Mouse (Mus musculus) kidney, adult 8-10 months (tissue): ENCODE data around the gene Pcnx2.
A peak's percentile ranks its signal among the peaks of the same experiment; 100 is the strongest.

Source experiments
- DNase-seq, 2 experiments: peaks; one replicate each; pipeline ENCODE4 v3.0.0; 2022

Gene Pcnx2

GRCm38 (mm10) chr8:125755896-125756295 is 142.2 kb downstream of the Pcnx2 start:
- DNase-seq, result no peak

- DNase-seq, result no peak
Measured at GRCm38 (mm10) chr8:125750846-125751245, 147.3 kb downstream of the Pcnx2 start.

- DNase-seq, result no peak
Measured at GRCm38 (mm10) chr8:125747390-125747789, 150.7 kb downstream of the Pcnx2 start.

- DNase-seq, result no peak
Measured at GRCm38 (mm10) chr8:125744914-125745576, 153.1 kb downstream of the Pcnx2 start.

- DNase-seq, result no peak
Measured at GRCm38 (mm10) chr8:125742406-125742805, 155.7 kb downstream of the Pcnx2 start.

- no peak for DNase-seq
Measured at GRCm38 (mm10) chr8:125741855-125742254, 156.3 kb downstream of the Pcnx2 start.

- DNase-seq, result no peak
Measured at GRCm38 (mm10) chr8:125741377-125741776, 156.7 kb downstream of the Pcnx2 start.

- DNase-seq, result no peak
Measured at GRCm38 (mm10) chr8:125740655-125741054, 157.5 kb downstream of the Pcnx2 start.

GRCm38 (mm10) chr8:125738956-125739355 is 159.2 kb downstream of the Pcnx2 start:
- no peak for DNase-seq

GRCm38 (mm10) chr8:125733964-125734956 is 163.9 kb downstream of the Pcnx2 start:
- peak; percentile 79 to 89 for DNase-seq

- no peak for DNase-seq
Measured at GRCm38 (mm10) chr8:125729746-125730145, 168.4 kb downstream of the Pcnx2 start, which contains the start of gene Ntpcr. Ntpcr (plus strand) TSS chr8:125729963.

- no peak for DNase-seq
Measured at GRCm38 (mm10) chr8:125727797-125728196, 170.3 kb downstream of the Pcnx2 start.

GRCm38 (mm10) chr8:125726986-125727385 is 171.1 kb downstream of the Pcnx2 start:
- no peak for DNase-seq

GRCm38 (mm10) chr8:125726143-125726542 is 172.0 kb downstream of the Pcnx2 start:
- no peak for DNase-seq

- DNase-seq, result no peak
Measured at GRCm38 (mm10) chr8:125725037-125725820, 172.9 kb downstream of the Pcnx2 start.

- DNase-seq, result peak in 1 of 2 experiments; percentile 11
Measured at GRCm38 (mm10) chr8:125723437-125723836, 174.7 kb downstream of the Pcnx2 start.

GRCm38 (mm10) chr8:125722675-125723074 is 175.4 kb downstream of the Pcnx2 start:
- peak; percentile 20 to 65 for DNase-seq

GRCm38 (mm10) chr8:125718914-125719313 is 179.2 kb downstream of the Pcnx2 start:
- no peak for DNase-seq

- DNase-seq, result peak; percentile 39 to 52
Measured at GRCm38 (mm10) chr8:125716613-125717012, 181.5 kb downstream of the Pcnx2 start.

GRCm38 (mm10) chr8:125716211-125716610 is 181.9 kb downstream of the Pcnx2 start:
- no peak for DNase-seq

- no peak for DNase-seq
Measured at GRCm38 (mm10) chr8:125711514-125711913, 186.6 kb downstream of the Pcnx2 start.

GRCm38 (mm10) chr8:125709171-125709570 is 188.9 kb downstream of the Pcnx2 start:
- peak; percentile 33 to 53 for DNase-seq

GRCm38 (mm10) chr8:125705816-125706215 is 192.3 kb downstream of the Pcnx2 start:
- no peak for DNase-seq
